Mouse (Mus musculus) lung, adult 2 months (tissue): ENCODE results near the gene Rtraf. TPM values are rescaled to one million over a fixed set of nuclear protein-coding genes. Genes with fewer than 3 reads are reported as not detected.
A peak's percentile ranks its signal among the peaks of the same experiment; 100 is the strongest.

ENCODE experiments used
- DNase-seq: peaks from one replicate; pipeline ENCODE4 v3.0.0; 2022
- H3K4me1 ChIP-seq: fragments of 200-500 bp; 2 replicates; pipeline ENCODE4 v1.6.1; 2011; ENCODE audit warnings: low read length; ENCODE audit not compliant: control insufficient read depth, insufficient read depth
- H3K4me3 ChIP-seq: fragments of 200-500 bp; replicated peaks from 2 replicates; pipeline ENCODE3; 2011; ENCODE audit warnings: low read depth, mild to moderate bottlenecking, control low read depth, low read length; ENCODE audit errors: extremely low read depth
- CTCF ChIP-seq: fragments of 200-500 bp; IDR thresholded peaks from 2 replicates; pipeline ENCODE4 v1.5.1; 2011; ENCODE audit warnings: mild to moderate bottlenecking, low read length, control low read depth; ENCODE audit not compliant: insufficient read depth
- POLR2A ChIP-seq: fragments of 200-500 bp; IDR thresholded peaks from 2 replicates; pipeline ENCODE4 v1.6.1; 2011; ENCODE audit warnings: low read depth, mild to moderate bottlenecking, control low read depth, low read length, borderline replicate concordance; ENCODE audit errors: extremely low read depth
- WGBS: fragments of 180-500 bp; shearing (Covaris S2); methylation state at CpG from one replicate; pipeline ENCODE4 v1.1.7; 2018; 5-methylcytosine and 5-hydroxymethylcytosine counted together
- polyA plus RNA-seq: library from polyadenylated mRNA; depleted of rRNA; stranded (reverse); fragments of >200 nt; gene quantifications from 2 replicates; pipeline ENCODE4 v1.2.3, GENCODE M21; 2012

Rtraf gene
- polyA plus RNA-seq, 1 experiment: 18.0 TPM

DNA sequence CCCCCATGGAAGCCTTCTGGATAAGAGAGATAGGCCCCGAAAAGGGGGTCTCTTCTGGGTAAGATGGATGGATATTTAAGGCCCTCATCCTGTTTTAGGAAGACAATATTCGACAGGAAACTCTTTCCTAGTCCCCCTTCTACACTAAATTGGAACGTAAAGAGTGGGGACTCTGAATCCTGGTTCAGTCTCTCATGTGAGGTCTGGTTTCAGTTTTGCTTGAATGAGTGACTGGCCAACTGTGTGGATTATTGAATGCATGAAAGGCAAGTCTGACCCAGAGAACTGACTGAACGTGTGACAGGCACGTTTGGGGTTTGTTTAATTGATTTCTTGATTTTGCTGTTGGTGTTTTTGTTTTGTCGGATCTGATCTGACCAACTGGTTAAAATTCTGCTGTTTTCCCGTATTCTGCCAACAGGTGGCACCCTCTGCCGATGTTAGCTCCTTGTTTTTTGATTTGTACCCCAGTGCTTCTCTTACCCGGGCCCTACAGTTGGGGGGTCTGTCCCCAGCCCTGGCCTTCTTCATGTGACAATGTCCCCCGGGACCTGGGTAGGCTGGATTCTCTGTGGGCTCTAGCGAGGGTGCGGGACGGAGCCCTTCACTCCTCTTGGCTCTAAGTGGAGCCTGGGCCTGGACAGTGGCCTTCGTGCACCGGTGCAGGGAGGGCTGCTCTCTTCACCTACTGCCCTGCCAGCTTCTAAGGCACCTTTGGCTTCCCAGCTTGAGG lies 16.1 kb upstream of the Rtraf start:
- 22% methylated on average over 15 of the region's 15 CpGs for WGBS
- no peaks in the 10 kb centered on the region for H3K4me1 ChIP-seq
- peak; percentile 58 for DNase-seq
- peak overlapping the region; percentile 15 for H3K4me3 ChIP-seq
- TF ChIP-seq CTCF (peak; percentile 21), POLR2A (no peak)

DNA sequence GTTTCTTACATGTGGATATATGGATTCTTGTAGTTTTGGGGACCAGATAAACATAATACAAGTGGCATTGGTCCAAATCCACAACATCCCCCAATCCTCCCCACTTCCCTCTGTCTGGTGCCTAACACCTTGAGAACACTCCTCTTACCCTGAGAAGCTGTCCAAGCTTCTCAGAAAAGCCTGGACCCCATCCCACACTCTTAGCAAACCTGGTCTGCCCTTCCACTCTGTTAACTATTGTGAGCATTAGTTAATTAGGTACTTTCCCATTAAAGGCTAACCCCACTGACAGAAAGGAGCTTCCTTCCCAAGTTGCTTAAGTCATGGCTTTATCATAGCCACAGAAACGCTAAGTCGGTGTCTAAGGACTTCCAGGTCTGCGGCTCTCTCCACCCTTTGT lies 12.7 kb upstream of the Rtraf start:
- no peak for DNase-seq
- Histone ChIP-seq H3K4me3 (no peak overlapping the region), H3K4me1 (no peaks in the 10 kb centered on the region)
- no peak for TF ChIP-seq CTCF
- TF ChIP-seq POLR2A: no peak
- WGBS: 81% methylated on average over 3 of the region's 3 CpGs

DNA sequence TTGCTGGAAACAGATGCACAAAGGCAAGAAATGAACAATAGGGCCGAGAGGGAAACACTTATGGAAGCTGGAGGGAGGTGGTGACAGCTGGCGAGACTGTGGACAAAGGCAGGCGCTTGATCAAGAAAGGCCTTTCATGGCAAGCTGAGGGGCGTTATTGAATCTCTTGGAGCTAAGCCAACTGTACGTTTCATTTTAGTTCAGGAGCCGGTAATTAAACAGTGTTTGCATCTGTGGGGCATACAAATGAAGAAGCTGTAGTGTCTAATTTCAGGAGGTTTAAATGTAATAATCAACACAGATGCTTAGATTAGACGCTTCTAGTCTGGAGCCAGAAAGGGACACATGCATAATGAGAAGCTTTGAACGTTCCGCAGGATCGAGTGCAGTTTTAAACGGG lies 1.9 kb upstream of the Rtraf start:
- no peak for TF ChIP-seq CTCF
- no peak for TF ChIP-seq POLR2A
- 63% methylated on average over 11 of the region's 11 CpGs for WGBS
- DNase-seq: no peak
- peaks cover 4% of the 10 kb centered on the region; the same call in 1 of the 2 replicates for H3K4me1 ChIP-seq
- H3K4me3 ChIP-seq: no peak overlapping the region

DNA sequence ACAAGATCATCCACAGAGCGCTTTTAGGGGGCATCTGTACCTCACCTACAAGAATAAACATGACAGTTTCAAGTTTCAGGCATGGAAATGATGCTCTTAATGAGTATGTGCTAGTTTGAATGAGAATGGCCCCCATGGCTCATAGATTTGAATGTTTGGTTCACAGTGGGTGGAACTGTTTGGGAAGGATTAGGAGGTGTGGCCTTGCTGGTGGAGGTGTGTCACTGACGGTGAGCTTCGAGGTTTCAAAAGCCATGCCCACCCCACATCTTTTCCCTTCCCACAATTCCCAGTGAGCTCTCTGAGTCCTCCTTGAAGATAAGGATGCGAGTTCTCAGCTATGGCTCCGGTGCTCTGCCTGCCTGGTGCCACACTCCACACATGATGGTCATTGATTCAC lies 1.9 kb downstream of the Rtraf start:
- peaks cover 4% of the 10 kb centered on the region; the same call in 1 of the 2 replicates for H3K4me1 ChIP-seq
- DNase-seq: no peak
- WGBS: over 99% methylated on average over 5 of the region's 5 CpGs
- TF ChIP-seq CTCF (no peak), POLR2A (no peak)
- H3K4me3 ChIP-seq: no peak overlapping the region

DNA sequence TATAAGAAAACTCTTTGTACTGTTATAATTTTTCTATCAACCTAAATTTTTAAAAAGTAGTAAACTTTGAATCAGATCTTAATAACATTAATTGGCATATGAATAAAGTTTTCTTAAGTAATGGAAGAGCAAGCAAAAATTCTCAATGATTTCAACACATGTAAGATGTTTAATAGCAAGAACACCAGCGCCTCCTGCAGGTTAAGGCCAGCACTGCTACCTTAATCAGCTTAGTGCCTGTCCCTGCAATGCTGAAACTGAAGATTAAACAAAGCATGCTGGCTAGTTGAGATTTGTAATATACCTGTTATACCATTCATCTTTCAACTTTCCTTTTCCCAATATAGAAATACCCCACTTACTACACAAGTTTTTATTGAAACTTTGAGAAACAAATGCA lies 5.7 kb downstream of the Rtraf start:
- Histone ChIP-seq H3K4me1 (no peaks in the 10 kb centered on the region; the same call in 1 of the 2 replicates), H3K4me3 (no peak overlapping the region)
- TF ChIP-seq POLR2A (no peak), CTCF (peak; percentile 88)
- WGBS: 2% methylated on average over 1 of the region's 1 CpGs
- DNase-seq: peak; percentile 65

DNA sequence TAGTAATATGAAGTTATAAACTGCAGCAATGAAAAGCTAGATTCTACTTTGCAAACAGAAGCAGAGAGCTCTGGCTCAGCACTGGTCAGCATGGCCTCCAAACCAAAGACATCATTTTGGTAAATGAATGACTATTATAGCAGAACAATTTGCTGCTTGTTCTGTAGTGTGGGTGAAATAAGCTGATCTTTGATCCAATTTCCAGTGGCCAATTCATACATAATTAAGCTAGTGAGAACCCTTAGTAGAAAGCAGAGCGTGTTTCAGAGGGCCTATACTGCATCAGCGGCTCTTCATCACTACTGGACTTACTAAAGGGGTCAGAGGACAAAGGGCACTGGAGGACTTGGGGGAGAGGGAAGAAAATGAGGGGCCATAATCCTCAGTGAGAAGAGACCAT lies 10.6 kb downstream of the Rtraf start:
- 93% methylated on average over 2 of the region's 2 CpGs for WGBS
- DNase-seq: no peak
- Histone ChIP-seq H3K4me1 (no peaks in the 10 kb centered on the region), H3K4me3 (no peak overlapping the region)
- TF ChIP-seq CTCF (no peak), POLR2A (no peak)

DNA sequence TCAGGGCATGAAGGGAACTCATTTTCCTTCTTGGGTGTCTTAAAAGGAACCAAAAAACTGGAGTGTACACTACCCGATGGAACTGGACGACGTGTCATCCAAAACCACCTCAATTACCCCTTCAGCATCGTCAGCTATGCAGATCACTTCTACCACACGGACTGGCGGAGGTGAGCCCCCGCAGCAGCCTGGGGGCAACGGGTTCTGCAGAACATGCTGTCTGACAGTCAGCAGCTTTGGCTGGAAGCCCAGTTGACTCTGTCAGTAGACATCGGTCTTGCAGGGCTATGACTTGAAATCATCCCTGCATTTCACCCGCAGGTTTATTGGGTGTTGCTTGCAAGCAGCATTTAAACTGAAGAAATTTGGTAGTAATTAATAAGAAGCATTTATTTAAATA lies 13.7 kb downstream of the Rtraf start:
- TF ChIP-seq CTCF (no peak), POLR2A (no peak)
- H3K4me3 ChIP-seq: no peak overlapping the region
- no peak for DNase-seq
- 78% methylated on average over 10 of the region's 10 CpGs for WGBS
- H3K4me1 ChIP-seq: no peaks in the 10 kb centered on the region

DNA sequence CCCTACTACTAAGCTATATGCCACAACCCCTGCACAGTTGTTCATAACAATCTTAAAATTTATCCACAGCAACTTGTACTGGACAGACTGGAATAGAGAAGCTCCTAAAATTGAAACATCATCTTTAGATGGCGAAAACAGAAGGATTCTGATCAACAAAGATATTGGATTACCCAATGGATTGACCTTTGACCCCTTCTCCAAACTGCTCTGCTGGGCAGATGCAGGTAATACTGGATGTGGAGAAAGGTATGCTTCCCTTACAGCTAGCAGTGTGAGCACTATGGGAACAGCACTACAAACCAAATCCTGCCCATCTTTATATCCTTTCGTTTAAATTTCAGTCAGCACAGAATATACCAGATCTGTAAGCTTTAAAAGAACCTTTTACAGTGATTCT lies 15.8 kb downstream of the Rtraf start:
- H3K4me3 ChIP-seq: no peak overlapping the region
- no peak for TF ChIP-seq CTCF
- no peak for TF ChIP-seq POLR2A

DNA sequence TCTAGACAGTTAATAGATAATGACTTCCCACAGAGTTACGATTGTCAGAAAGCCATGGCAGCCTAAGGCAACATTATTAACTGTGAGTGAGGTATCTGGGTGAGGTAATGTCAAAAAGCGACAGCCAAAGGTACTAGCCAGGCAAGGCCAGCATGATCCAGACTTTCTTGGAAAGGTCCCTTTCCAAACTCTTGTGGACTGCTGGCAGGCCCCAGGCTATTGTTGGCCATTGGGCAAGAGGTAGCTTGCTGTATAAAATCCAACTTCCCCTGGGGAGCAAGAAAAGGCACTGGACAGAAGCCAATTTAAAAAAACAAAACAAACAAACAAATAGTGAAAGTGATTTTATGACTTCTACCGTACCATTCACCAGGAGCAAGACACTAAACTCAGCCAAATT lies 16.3 kb downstream of the Rtraf start:
- no peaks in the 10 kb centered on the region for H3K4me1 ChIP-seq
- 68% methylated on average over 3 of the region's 3 CpGs for WGBS
- no peak overlapping the region for H3K4me3 ChIP-seq
- no peak for DNase-seq
- no peak for TF ChIP-seq CTCF
- TF ChIP-seq POLR2A: no peak

More for the DNA sequence above, 15.8 kb downstream of the Rtraf start:
- DNase-seq: no peak
- whole genome bisulfite sequencing: 88% methylated on average over 2 of the region's 2 CpGs
- no peaks in the 10 kb centered on the region for H3K4me1 ChIP-seq

DNA sequence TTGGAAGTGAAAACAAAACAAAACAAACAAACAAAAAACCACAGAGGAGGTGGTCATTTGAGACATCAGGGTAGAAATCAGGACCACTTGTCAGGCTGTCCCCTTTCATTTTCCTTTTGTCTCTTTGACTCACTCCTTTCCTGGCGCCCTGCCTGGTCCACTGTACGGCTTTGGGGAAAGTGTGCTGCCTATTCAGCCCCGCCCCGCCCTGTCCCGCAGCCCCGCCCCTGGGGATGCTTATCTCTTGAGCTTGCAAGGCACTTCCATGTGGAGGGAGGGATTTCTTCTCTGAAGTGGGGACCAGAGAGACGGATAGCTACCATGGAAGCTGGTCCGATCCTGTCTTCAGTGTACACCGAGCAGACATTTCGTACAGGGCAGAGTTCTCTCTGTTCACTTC lies 20.0 kb downstream of the Rtraf start:
- no peak for DNase-seq
- Histone ChIP-seq H3K4me3 (no peak overlapping the region), H3K4me1 (no peaks in the 10 kb centered on the region)
- TF ChIP-seq CTCF: no peak
- no peak for TF ChIP-seq POLR2A
- WGBS: 48% methylated on average over 10 of the region's 10 CpGs

DNA sequence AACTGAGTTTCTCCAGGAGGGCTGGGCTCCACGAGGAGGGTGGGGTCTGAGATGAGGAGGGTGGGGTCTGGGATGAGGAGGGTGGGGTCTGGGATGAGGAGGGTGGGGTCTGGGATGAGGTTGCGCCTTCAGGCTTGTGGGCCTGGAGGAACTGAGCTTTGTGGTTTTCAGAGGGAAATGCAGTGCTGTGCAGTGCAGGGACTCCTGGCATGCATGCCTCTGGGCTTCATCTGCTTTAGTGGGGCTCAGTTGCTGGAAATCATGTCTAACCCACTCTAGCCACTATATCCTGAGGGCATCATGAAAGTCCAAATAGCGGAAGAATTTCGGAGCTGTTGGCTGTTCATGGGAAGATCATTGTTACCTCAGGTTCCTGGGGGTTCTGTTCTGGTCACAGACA lies 20.4 kb downstream of the Rtraf start:
- Histone ChIP-seq H3K4me1 (no peaks in the 10 kb centered on the region), H3K4me3 (no peak overlapping the region)
- no peak for DNase-seq
- TF ChIP-seq CTCF: no peak
- no peak for TF ChIP-seq POLR2A
- 71% methylated on average over 4 of the region's 4 CpGs for WGBS
